Mouse (Mus musculus) testis, adult 2 months (tissue): Measurements from ENCODE around the gene Acsl6. TPM values are rescaled to one million over a fixed set of nuclear protein-coding genes. Genes with fewer than 3 reads are reported as not detected.

Experiments
- H3K27ac ChIP-seq: fragments of 200-500 bp; 2 replicates; pipeline ENCODE4 v1.5.1; 2012; ENCODE audit warnings: low read depth, low read length; ENCODE audit not compliant: control insufficient read depth, insufficient read depth
- H3K27me3 ChIP-seq: fragments of 200-500 bp; 2 replicates; pipeline ENCODE4 v1.6.1; 2012; ENCODE audit warnings: mild to moderate bottlenecking, low read length, moderate library complexity; ENCODE audit not compliant: control insufficient read depth, insufficient read depth
- H3K36me3 ChIP-seq: fragments of 200-500 bp; 2 replicates; pipeline ENCODE4 v1.6.1; 2012; ENCODE audit warnings: mild to moderate bottlenecking, low read length; ENCODE audit not compliant: control insufficient read depth, insufficient read depth
- H3K4me1 ChIP-seq: fragments of 200-500 bp; 2 replicates; pipeline ENCODE4 v1.6.1; 2012; ENCODE audit warnings: low read length; ENCODE audit not compliant: control insufficient read depth, insufficient read depth
- H3K4me3 ChIP-seq: fragments of 200-500 bp; 2 replicates; pipeline ENCODE4 v1.5.1; 2012; ENCODE audit warnings: low read depth, mild to moderate bottlenecking, low read length, moderate library complexity, mixed read lengths; ENCODE audit not compliant: control insufficient read depth
- CTCF ChIP-seq: fragments of 200-500 bp; IDR thresholded peaks from 2 replicates; pipeline ENCODE4 v1.5.1; 2012; ENCODE audit warnings: low read depth, mild to moderate bottlenecking, inconsistent platforms, low read length, moderate library complexity; ENCODE audit not compliant: control insufficient read depth, insufficient read depth, insufficient replicate concordance
- POLR2A ChIP-seq: fragments of 200-500 bp; IDR thresholded peaks from 2 replicates; pipeline ENCODE4 v1.6.1; 2012; ENCODE audit warnings: low read depth, mild to moderate bottlenecking, inconsistent platforms, low read length, moderate library complexity; ENCODE audit not compliant: control insufficient read depth
- polyA plus RNA-seq: library from polyadenylated mRNA; depleted of rRNA; stranded (reverse); fragments of >200 nt; gene quantifications from 2 replicates; pipeline ENCODE4 v1.2.3, GENCODE M21; 2012; rRNA removed

Acsl6 gene
- polyA plus RNA-seq, 1 experiment, result 84.2 TPM

DNA sequence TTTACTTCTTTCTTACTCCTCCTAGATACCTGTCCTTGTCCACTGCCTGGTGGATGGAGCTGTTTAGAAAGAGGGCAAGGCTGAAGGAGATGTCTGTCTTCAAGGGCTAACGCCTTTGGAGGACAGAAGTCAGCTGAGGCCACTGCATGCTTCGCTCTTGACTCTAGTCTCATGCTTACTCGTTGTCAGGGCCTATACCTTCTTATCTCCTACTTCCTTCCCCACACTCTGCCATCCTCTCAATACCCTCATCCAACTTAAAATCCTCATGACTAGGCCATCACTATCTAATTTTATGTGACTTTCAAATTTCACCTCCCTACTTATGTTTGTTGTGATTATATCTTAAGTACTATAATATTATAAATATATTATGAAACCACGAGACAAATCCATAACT lies 101.3 kb downstream of the Acsl6 start:
- H3K27ac ChIP-seq, result no peak overlapping the region
- no peaks in the 10 kb centered on the region for H3K4me1 ChIP-seq
- H3K27me3 ChIP-seq, result no peaks in the 10 kb centered on the region
- no peak overlapping the region for H3K4me3 ChIP-seq
- no peak for TF ChIP-seq CTCF
- TF ChIP-seq POLR2A, result no peak
- H3K36me3 ChIP-seq, result no peaks in the 10 kb centered on the region

DNA sequence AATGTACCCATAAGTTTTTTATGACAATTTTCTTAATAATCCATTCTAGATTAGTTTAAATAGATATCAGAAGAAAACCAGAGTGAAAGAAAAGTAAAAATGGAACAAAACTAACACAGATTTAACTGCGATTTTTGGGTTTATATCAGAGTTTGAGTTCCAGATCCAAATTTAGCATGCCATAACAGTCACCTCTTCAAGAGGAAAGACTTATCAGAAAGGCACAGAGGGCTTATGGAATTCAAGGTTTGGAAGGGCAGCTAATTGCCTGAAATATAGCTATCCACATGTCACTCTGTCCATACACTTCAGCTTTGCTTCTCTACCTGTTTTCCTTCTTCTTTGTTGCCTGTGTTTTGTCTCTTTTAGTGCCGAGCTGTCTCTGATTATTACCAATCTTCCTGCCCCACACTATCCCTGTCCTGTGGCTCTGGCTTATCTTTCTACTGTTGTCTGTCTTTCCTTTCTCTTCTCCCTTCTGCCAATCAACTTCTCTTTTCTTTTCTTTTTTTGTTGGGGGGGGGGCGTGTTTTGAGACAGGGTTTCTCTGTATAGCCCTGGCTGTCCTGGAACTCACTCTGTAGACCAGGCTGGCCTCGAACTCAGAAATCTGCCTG lies 103.4 kb downstream of the Acsl6 start:
- Histone ChIP-seq H3K4me3 (no peak overlapping the region), H3K27me3 (no peaks in the 10 kb centered on the region), H3K4me1 (no peaks in the 10 kb centered on the region), H3K36me3 (no peaks in the 10 kb centered on the region), H3K27ac (no peak overlapping the region)
- TF ChIP-seq POLR2A (no peak), CTCF (no peak)

- Histone ChIP-seq H3K27me3 (no peaks in the 10 kb centered on the region), H3K27ac (no peak overlapping the region), H3K36me3 (no peaks in the 10 kb centered on the region), H3K4me1 (no peaks in the 10 kb centered on the region), H3K4me3 (no peak overlapping the region)
- TF ChIP-seq CTCF (no peak), POLR2A (no peak)
Measured at GRCm38 (mm10) chr11:54410612-54411011, 107.0 kb downstream of the Acsl6 start.

DNA sequence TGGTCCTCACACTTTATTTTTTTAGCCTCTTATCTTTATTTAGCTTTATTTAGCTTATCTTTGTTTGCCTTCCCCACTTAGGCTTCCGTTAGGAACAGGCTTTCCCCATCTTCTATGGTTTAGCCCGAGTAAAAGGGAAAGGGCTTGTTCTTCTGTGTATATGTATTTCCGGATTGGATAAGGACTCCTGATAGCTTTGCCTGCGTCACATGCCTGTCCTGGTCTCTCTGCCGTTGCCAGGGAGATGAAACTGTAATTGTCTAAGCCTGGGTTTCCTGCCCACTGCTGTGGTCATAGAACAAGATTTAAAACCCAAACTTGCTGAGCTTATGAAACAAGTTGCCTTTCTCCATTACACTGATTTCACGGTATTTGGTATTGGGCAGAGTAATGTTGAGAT lies 109.4 kb downstream of the Acsl6 start:
- no peaks in the 10 kb centered on the region for H3K36me3 ChIP-seq
- H3K4me3 ChIP-seq, result no peak overlapping the region
- H3K4me1 ChIP-seq, result no peaks in the 10 kb centered on the region
- TF ChIP-seq CTCF (no peak), POLR2A (no peak)
- no peaks in the 10 kb centered on the region for H3K27me3 ChIP-seq
- no peak overlapping the region for H3K27ac ChIP-seq

Other genes starting within 250 kb of the Acsl6 start
- gene Pdlim4, start 234.8 kb upstream of the Acsl6 start, polyA plus RNA-seq, result 4.4 and 7.2 TPM in 2 replicates
- gene P4ha2, start 203.7 kb upstream of the Acsl6 start, polyA plus RNA-seq, result 6.3 and 7.8 TPM in 2 replicates
- gene Csf2, start 54.1 kb upstream of the Acsl6 start, polyA plus RNA-seq, result not detected in 2 replicates
- not detected in 2 replicates for gene Il3, start 36.5 kb upstream of the Acsl6 start, polyA plus RNA-seq
- gene Meikin, start 66.9 kb downstream of the Acsl6 start, polyA plus RNA-seq, result 3.6 and 5.7 TPM in 2 replicates
- 8.1 and 9.8 TPM in 2 replicates for gene Fnip1, start 134.4 kb downstream of the Acsl6 start, polyA plus RNA-seq
- 11.8 and 12.7 TPM in 2 replicates for gene Rapgef6, start 219.0 kb downstream of the Acsl6 start, polyA plus RNA-seq